Mouse (Mus musculus): ENCODE data around the gene Srpk3. TPM values are rescaled to one million over a fixed set of nuclear protein-coding genes. Genes with fewer than 3 reads are reported as not detected.

The Srpk3 gene
- polyA plus RNA-seq, 1 experiment from 2014 or later = 2.9 TPM

- H3K36me3 ChIP-seq (ENCODE audit: control insufficient read depth, insufficient read depth) = no peaks in the 10 kb centered on the region
- no peaks in the 10 kb centered on the region for H3K27me3 ChIP-seq (ENCODE audit: control insufficient read depth, insufficient read depth, low read depth, low read length)
- H3K9me3 ChIP-seq (replicated peaks; ENCODE audit: control insufficient read depth, low read length) = no peaks in the 10 kb centered on the region
- no peak overlapping the region for H3K4me2 ChIP-seq (ENCODE audit: low read depth, low read length)
- WGBS (ENCODE audit: insufficient replicate concordance) = 69% methylated on average over 13 of the region's 13 CpGs
- H3K4me3 ChIP-seq (ENCODE audit: low read depth, low read length) = no peak overlapping the region
- no peak for ATAC-seq (ENCODE audit: low read depth)
- no peak overlapping the region for H3K27ac ChIP-seq (ENCODE audit: low read length)
- H3K4me1 ChIP-seq (ENCODE audit: control insufficient read depth, low read depth, low read length) = no peaks in the 10 kb centered on the region
- H3K9ac ChIP-seq (ENCODE audit: low read depth, low read length) = no peak overlapping the region
Observed at GRCm38 (mm10) chrX:73758611-73759290, 15.5 kb upstream of the Srpk3 start.

DNA sequence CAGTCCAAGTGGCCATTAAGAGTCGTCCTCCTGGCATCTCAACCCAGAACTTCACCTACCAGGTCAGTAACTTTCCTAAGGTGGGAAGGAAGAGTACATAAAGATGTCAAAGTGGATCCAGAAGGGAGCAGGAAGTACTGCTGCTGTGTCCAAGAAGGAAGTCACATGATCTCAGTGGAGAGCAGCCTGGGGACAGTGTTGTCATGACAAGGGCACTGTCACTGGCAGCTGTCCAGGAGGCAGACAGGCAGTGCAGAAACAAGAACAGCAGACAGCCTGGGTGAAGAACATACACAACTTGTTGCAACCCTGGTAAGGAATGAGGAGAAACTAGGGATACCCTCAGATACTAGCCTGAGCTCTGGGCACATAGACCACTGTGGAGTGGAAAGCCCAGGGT lies 8.9 kb upstream of the Srpk3 start:
- ATAC-seq (ENCODE audit: low read depth) = peak; percentile 70
- WGBS (ENCODE audit: insufficient replicate concordance) = 32% methylated on average over 1 of the region's 1 CpGs
- Histone ChIP-seq H3K27me3 (ENCODE audit: control insufficient read depth, insufficient read depth, low read depth, low read length) (no peaks in the 10 kb centered on the region), H3K9ac (ENCODE audit: low read depth, low read length) (no peak overlapping the region), H3K9me3 (replicated peaks; ENCODE audit: control insufficient read depth, low read length) (no peaks in the 10 kb centered on the region), H3K27ac (ENCODE audit: low read length) (no peak overlapping the region), H3K4me3 (ENCODE audit: low read depth, low read length) (no peak overlapping the region), H3K4me2 (ENCODE audit: low read depth, low read length) (no peak overlapping the region), H3K36me3 (ENCODE audit: control insufficient read depth, insufficient read depth) (no peaks in the 10 kb centered on the region), H3K4me1 (ENCODE audit: control insufficient read depth, low read depth, low read length) (no peaks in the 10 kb centered on the region)

DNA sequence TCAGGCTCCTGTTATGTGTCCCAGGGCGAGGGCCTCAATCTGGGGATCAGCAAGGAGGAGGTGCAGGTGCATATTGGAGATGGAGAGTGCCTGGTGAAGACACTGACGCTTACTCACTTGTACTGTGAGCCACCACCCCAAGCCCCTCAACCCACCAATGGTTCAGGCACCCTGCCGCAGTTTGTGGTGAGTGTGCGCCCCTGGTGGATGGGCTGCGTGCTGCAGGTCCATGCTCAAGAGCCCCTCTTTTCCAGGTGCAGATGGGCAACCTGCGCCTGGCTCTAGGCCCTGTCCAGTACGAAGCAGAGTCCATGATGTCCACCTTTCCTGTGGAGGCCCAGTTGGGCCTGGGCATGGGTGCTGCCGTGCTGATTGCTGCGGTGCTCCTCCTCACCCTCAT lies 6.9 kb upstream of the Srpk3 start:
- no peaks in the 10 kb centered on the region for H3K4me1 ChIP-seq (ENCODE audit: control insufficient read depth, low read depth, low read length)
- H3K9ac ChIP-seq (ENCODE audit: low read depth, low read length) = no peak overlapping the region
- ATAC-seq (ENCODE audit: low read depth) = no peak
- H3K9me3 ChIP-seq (replicated peaks; ENCODE audit: control insufficient read depth, low read length) = no peaks in the 10 kb centered on the region
- WGBS (ENCODE audit: insufficient replicate concordance) = 53% methylated on average over 9 of the region's 9 CpGs
- no peaks in the 10 kb centered on the region for H3K27me3 ChIP-seq (ENCODE audit: control insufficient read depth, insufficient read depth, low read depth, low read length)
- H3K4me2 ChIP-seq (ENCODE audit: low read depth, low read length) = no peak overlapping the region
- no peaks in the 10 kb centered on the region for H3K36me3 ChIP-seq (ENCODE audit: control insufficient read depth, insufficient read depth)
- H3K4me3 ChIP-seq (ENCODE audit: low read depth, low read length) = no peak overlapping the region
- H3K27ac ChIP-seq (ENCODE audit: low read length) = no peak overlapping the region

DNA sequence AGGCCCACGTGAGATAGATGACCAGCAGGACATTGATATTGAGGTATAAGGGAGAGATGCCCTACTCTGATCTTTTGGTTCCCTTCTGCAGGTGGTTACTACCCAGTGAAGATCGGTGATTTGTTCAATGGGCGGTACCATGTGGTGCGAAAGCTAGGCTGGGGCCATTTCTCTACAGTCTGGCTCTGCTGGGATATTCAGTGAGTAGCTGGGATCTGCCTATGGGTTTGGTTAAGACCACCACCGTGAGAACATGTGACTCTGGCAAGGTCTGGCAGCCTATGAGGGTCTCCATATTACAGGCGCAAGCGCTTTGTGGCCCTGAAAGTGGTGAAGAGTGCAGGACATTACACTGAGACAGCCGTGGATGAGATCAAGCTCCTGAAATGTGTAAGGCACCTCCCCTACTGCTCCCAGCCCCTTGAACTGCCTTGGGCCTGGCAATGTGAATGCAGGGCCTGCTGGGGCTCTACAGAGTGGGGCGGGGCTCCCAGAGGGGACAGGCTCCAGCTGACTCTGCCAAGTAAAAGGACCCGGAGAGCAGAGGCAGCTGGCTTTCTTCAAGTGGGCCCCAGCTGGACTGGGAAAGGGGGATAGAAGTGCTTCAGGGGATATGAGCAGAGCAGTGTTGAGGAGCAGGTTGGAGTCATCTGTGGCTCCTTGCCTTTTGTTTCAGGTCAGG lies 738 bp downstream of the Srpk3 start:
- no peak for ATAC-seq (ENCODE audit: low read depth)
- 70% methylated on average over 10 of the region's 10 CpGs for WGBS (ENCODE audit: insufficient replicate concordance)
- peaks cover 2% of the 10 kb centered on the region; the same call in 1 of the 2 replicates for H3K27me3 ChIP-seq (ENCODE audit: control insufficient read depth, insufficient read depth, low read depth, low read length)
- no peak overlapping the region for H3K27ac ChIP-seq (ENCODE audit: low read length)
- no peaks in the 10 kb centered on the region for H3K4me1 ChIP-seq (ENCODE audit: control insufficient read depth, low read depth, low read length)
- H3K9ac ChIP-seq (ENCODE audit: low read depth, low read length) = no peak overlapping the region
- no peak overlapping the region for H3K4me3 ChIP-seq (ENCODE audit: low read depth, low read length)
- H3K36me3 ChIP-seq (ENCODE audit: control insufficient read depth, insufficient read depth) = peaks cover 8% of the 10 kb centered on the region; the same call in 1 of the 2 replicates
- no peaks in the 10 kb centered on the region for H3K9me3 ChIP-seq (replicated peaks; ENCODE audit: control insufficient read depth, low read length)
- no peak overlapping the region for H3K4me2 ChIP-seq (ENCODE audit: low read depth, low read length)

GRCm38 (mm10) chrX:73782227-73782626 lies 8.0 kb downstream of the Srpk3 start:
- no peaks in the 10 kb centered on the region for H3K27me3 ChIP-seq (ENCODE audit: control insufficient read depth, insufficient read depth, low read depth, low read length)
- H3K36me3 ChIP-seq (ENCODE audit: control insufficient read depth, insufficient read depth) = peaks cover 14% of the 10 kb centered on the region
- H3K4me1 ChIP-seq (ENCODE audit: control insufficient read depth, low read depth, low read length) = peaks cover 3% of the 10 kb centered on the region
- H3K4me2 ChIP-seq (ENCODE audit: low read depth, low read length) = no peak overlapping the region
- no peak overlapping the region for H3K27ac ChIP-seq (ENCODE audit: low read length)
- H3K9ac ChIP-seq (ENCODE audit: low read depth, low read length) = no peak overlapping the region
- 76% methylated on average over 3 of the region's 3 CpGs for WGBS (ENCODE audit: insufficient replicate concordance)
- no peak overlapping the region for H3K4me3 ChIP-seq (ENCODE audit: low read depth, low read length)
- no peaks in the 10 kb centered on the region for H3K9me3 ChIP-seq (replicated peaks; ENCODE audit: control insufficient read depth, low read length)
- ATAC-seq (ENCODE audit: low read depth) = no peak

GRCm38 (mm10) chrX:73785666-73786065 lies 11.5 kb downstream of the Srpk3 start:
- H3K9me3 ChIP-seq (replicated peaks; ENCODE audit: control insufficient read depth, low read length) = no peaks in the 10 kb centered on the region
- peak overlapping the region; percentile 74 for H3K4me3 ChIP-seq (ENCODE audit: low read depth, low read length)
- peaks cover 1% of the 10 kb centered on the region for H3K36me3 ChIP-seq (ENCODE audit: control insufficient read depth, insufficient read depth)
- ATAC-seq (ENCODE audit: low read depth) = no peak
- peak overlapping the region; percentile 69 for H3K4me2 ChIP-seq (ENCODE audit: low read depth, low read length)
- peaks cover 3% of the 10 kb centered on the region for H3K4me1 ChIP-seq (ENCODE audit: control insufficient read depth, low read depth, low read length)
- H3K27ac ChIP-seq (ENCODE audit: low read length) = peak overlapping the region; percentile 90
- H3K9ac ChIP-seq (ENCODE audit: low read depth, low read length) = peak overlapping the region; percentile 80
- H3K27me3 ChIP-seq (ENCODE audit: control insufficient read depth, insufficient read depth, low read depth, low read length) = no peaks in the 10 kb centered on the region

GRCm38 (mm10) chrX:73786364-73787224 lies 12.4 kb downstream of the Srpk3 start, which contains the start of the genes Idh3g and Ssr4:
TSS of gene Idh3g (minus strand) at chrX:73786897.
TSS of gene Ssr4 (plus strand) at chrX:73787028.
- peak within 1 kb of the TSS; percentile 90 for H3K27ac ChIP-seq (ENCODE audit: low read length)
- H3K4me2 ChIP-seq (ENCODE audit: low read depth, low read length) = peak within 1 kb of the TSS; percentile 69
- H3K4me1 ChIP-seq (ENCODE audit: control insufficient read depth, low read depth, low read length) = peaks cover 3% of the 10 kb centered on the region
- H3K27me3 ChIP-seq (ENCODE audit: control insufficient read depth, insufficient read depth, low read depth, low read length) = no peaks in the 10 kb centered on the region
- peak within 1 kb of the TSS; percentile 80 for H3K9ac ChIP-seq (ENCODE audit: low read depth, low read length)
- no peaks in the 10 kb centered on the region; the same call in 1 of the 2 replicates for H3K36me3 ChIP-seq (ENCODE audit: control insufficient read depth, insufficient read depth)
- peak within 1 kb of the TSS; percentile 74 for H3K4me3 ChIP-seq (ENCODE audit: low read depth, low read length)
- WGBS (ENCODE audit: insufficient replicate concordance) = 14% methylated on average over 49 of the region's 52 CpGs
- H3K9me3 ChIP-seq (replicated peaks; ENCODE audit: control insufficient read depth, low read length) = no peaks in the 10 kb centered on the region
- ATAC-seq (ENCODE audit: low read depth) = peak; percentile 91

DNA sequence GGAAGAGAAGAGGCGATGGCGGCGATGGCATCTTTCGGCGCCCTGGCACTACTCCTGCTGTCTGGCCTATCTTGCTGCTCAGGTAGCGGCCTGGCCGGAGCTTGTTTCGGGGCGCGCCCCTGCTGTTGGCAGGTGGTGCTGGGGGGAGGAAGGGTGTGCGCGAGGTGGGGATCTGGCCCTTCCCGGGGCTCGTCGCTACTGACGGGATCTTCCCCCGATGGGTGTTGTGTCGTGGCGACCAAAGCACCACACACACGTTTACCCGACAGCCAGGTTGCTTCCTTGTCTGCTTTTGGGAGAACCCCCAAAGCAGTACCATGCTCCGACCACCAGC lies 13.0 kb downstream of the Srpk3 start:
- ATAC-seq (ENCODE audit: low read depth) = peak; percentile 10
- Histone ChIP-seq H3K36me3 (ENCODE audit: control insufficient read depth, insufficient read depth) (no peaks in the 10 kb centered on the region; the same call in 1 of the 2 replicates), H3K4me2 (ENCODE audit: low read depth, low read length) (peak overlapping the region; percentile 69), H3K9ac (ENCODE audit: low read depth, low read length) (peak overlapping the region; percentile 80), H3K27me3 (ENCODE audit: control insufficient read depth, insufficient read depth, low read depth, low read length) (no peaks in the 10 kb centered on the region), H3K27ac (ENCODE audit: low read length) (peak overlapping the region; percentile 90), H3K4me1 (ENCODE audit: control insufficient read depth, low read depth, low read length) (peaks cover 3% of the 10 kb centered on the region), H3K4me3 (ENCODE audit: low read depth, low read length) (peak overlapping the region; percentile 74), H3K9me3 (replicated peaks; ENCODE audit: control insufficient read depth, low read length) (no peaks in the 10 kb centered on the region)
- 22% methylated on average over 21 of the region's 22 CpGs for WGBS (ENCODE audit: insufficient replicate concordance)

Measured in liver, embryonic 16.5 days (tissue).